Mouse (Mus musculus): Measurements from ENCODE around the gene Pin1. TPM values are rescaled to one million over a fixed set of nuclear protein-coding genes. Genes with fewer than 3 reads are reported as not detected.

Pin1 gene
- polyA plus RNA-seq, 1 experiment from 2014 or later, result 23.5 TPM

GRCm38 (mm10) chr9:20662874-20663273 is 11.0 kb downstream of the Pin1 start:
- Histone ChIP-seq H3K27me3 (no peaks in the 10 kb centered on the region), H3K4me1 (replicated peaks) (peaks cover 15% of the 10 kb centered on the region), H3K27ac (replicated peaks) (no peak overlapping the region), H3K9ac (no peak overlapping the region), H3K4me3 (replicated peaks) (no peak overlapping the region), H3K36me3 (replicated peaks) (peaks cover 69% of the 10 kb centered on the region), H3K9me3 (replicated peaks) (no peaks in the 10 kb centered on the region), H3K4me2 (no peak overlapping the region)
- ATAC-seq (ENCODE audit: insufficient read depth), result no peak
- WGBS (ENCODE audit: insufficient replicate concordance), result 88% methylated on average over 8 of the region's 8 CpGs

- 65% methylated on average over 2 of the region's 2 CpGs for WGBS (ENCODE audit: insufficient replicate concordance)
- H3K9me3 ChIP-seq (replicated peaks), result no peaks in the 10 kb centered on the region
- H3K4me2 ChIP-seq, result no peak overlapping the region
- H3K4me3 ChIP-seq (replicated peaks), result no peak overlapping the region
- H3K36me3 ChIP-seq (replicated peaks), result peaks cover 58% of the 10 kb centered on the region
- no peak overlapping the region for H3K9ac ChIP-seq
- H3K27me3 ChIP-seq, result no peaks in the 10 kb centered on the region
- ATAC-seq (ENCODE audit: insufficient read depth), result no peak
- peaks cover 15% of the 10 kb centered on the region for H3K4me1 ChIP-seq (replicated peaks)
- H3K27ac ChIP-seq (replicated peaks), result no peak overlapping the region
Observed at GRCm38 (mm10) chr9:20663956-20664355, 12.1 kb downstream of the Pin1 start.

GRCm38 (mm10) chr9:20664366-20664765 is 12.5 kb downstream of the Pin1 start:
- 70% methylated on average over 2 of the region's 2 CpGs for WGBS (ENCODE audit: insufficient replicate concordance)
- H3K4me1 ChIP-seq (replicated peaks), result peaks cover 15% of the 10 kb centered on the region
- peaks cover 54% of the 10 kb centered on the region for H3K36me3 ChIP-seq (replicated peaks)
- H3K4me2 ChIP-seq, result no peak overlapping the region
- H3K27me3 ChIP-seq, result no peaks in the 10 kb centered on the region
- no peak overlapping the region for H3K9ac ChIP-seq
- no peaks in the 10 kb centered on the region for H3K9me3 ChIP-seq (replicated peaks)
- H3K27ac ChIP-seq (replicated peaks), result no peak overlapping the region
- ATAC-seq (ENCODE audit: insufficient read depth), result no peak
- H3K4me3 ChIP-seq (replicated peaks), result no peak overlapping the region

- Histone ChIP-seq H3K9me3 (replicated peaks) (no peaks in the 10 kb centered on the region), H3K27ac (replicated peaks) (no peak overlapping the region), H3K4me2 (no peak overlapping the region), H3K9ac (no peak overlapping the region), H3K36me3 (replicated peaks) (peaks cover 47% of the 10 kb centered on the region), H3K27me3 (no peaks in the 10 kb centered on the region), H3K4me1 (replicated peaks) (peaks cover 15% of the 10 kb centered on the region), H3K4me3 (replicated peaks) (no peak overlapping the region)
- no peak for ATAC-seq (ENCODE audit: insufficient read depth)
- 75% methylated on average over 5 of the region's 5 CpGs for WGBS (ENCODE audit: insufficient replicate concordance)
Observed at GRCm38 (mm10) chr9:20664982-20665637, 13.2 kb downstream of the Pin1 start.

GRCm38 (mm10) chr9:20665925-20666324 is 14.0 kb downstream of the Pin1 start:
- H3K27ac ChIP-seq (replicated peaks), result no peak overlapping the region
- H3K27me3 ChIP-seq, result no peaks in the 10 kb centered on the region
- peaks cover 15% of the 10 kb centered on the region for H3K4me1 ChIP-seq (replicated peaks)
- H3K4me3 ChIP-seq (replicated peaks), result no peak overlapping the region
- H3K4me2 ChIP-seq, result no peak overlapping the region
- H3K36me3 ChIP-seq (replicated peaks), result peaks cover 40% of the 10 kb centered on the region
- H3K9ac ChIP-seq, result no peak overlapping the region
- H3K9me3 ChIP-seq (replicated peaks), result no peaks in the 10 kb centered on the region
- ATAC-seq (ENCODE audit: insufficient read depth), result no peak
- WGBS (ENCODE audit: insufficient replicate concordance), result 41% methylated on average over 8 of the region's 8 CpGs

GRCm38 (mm10) chr9:20666510-20667034 is 14.7 kb downstream of the Pin1 start:
- H3K9me3 ChIP-seq (replicated peaks), result no peaks in the 10 kb centered on the region
- peak; percentile 42; the same call in 1 of the 2 replicates for ATAC-seq (ENCODE audit: insufficient read depth)
- H3K4me2 ChIP-seq, result peak overlapping the region; percentile 35
- no peak overlapping the region for H3K4me3 ChIP-seq (replicated peaks)
- peaks cover 15% of the 10 kb centered on the region for H3K4me1 ChIP-seq (replicated peaks)
- WGBS (ENCODE audit: insufficient replicate concordance), result 7% methylated on average over 7 of the region's 7 CpGs
- H3K27ac ChIP-seq (replicated peaks), result no peak overlapping the region
- no peaks in the 10 kb centered on the region for H3K27me3 ChIP-seq
- H3K9ac ChIP-seq, result no peak overlapping the region
- H3K36me3 ChIP-seq (replicated peaks), result peaks cover 34% of the 10 kb centered on the region

GRCm38 (mm10) chr9:20668065-20668464 is 16.2 kb downstream of the Pin1 start:
- H3K4me3 ChIP-seq (replicated peaks), result no peak overlapping the region
- no peak overlapping the region for H3K4me2 ChIP-seq
- no peak overlapping the region for H3K27ac ChIP-seq (replicated peaks)
- H3K4me1 ChIP-seq (replicated peaks), result peaks cover 15% of the 10 kb centered on the region
- no peak for ATAC-seq (ENCODE audit: insufficient read depth)
- H3K27me3 ChIP-seq, result no peaks in the 10 kb centered on the region
- peaks cover 19% of the 10 kb centered on the region for H3K36me3 ChIP-seq (replicated peaks)
- H3K9ac ChIP-seq, result no peak overlapping the region
- no peaks in the 10 kb centered on the region for H3K9me3 ChIP-seq (replicated peaks)
- 80% methylated on average over 22 of the region's 22 CpGs for whole genome bisulfite sequencing (ENCODE audit: insufficient replicate concordance)

- ATAC-seq (ENCODE audit: insufficient read depth), result no peak
- Histone ChIP-seq H3K4me3 (replicated peaks) (no peak overlapping the region), H3K27ac (replicated peaks) (no peak overlapping the region), H3K4me2 (no peak overlapping the region), H3K9ac (no peak overlapping the region), H3K27me3 (no peaks in the 10 kb centered on the region), H3K9me3 (replicated peaks) (no peaks in the 10 kb centered on the region), H3K36me3 (replicated peaks) (no peaks in the 10 kb centered on the region), H3K4me1 (replicated peaks) (peaks cover 1% of the 10 kb centered on the region)
- WGBS (ENCODE audit: insufficient replicate concordance), result 72% methylated on average over 16 of the region's 16 CpGs
Observed at GRCm38 (mm10) chr9:20672047-20672446, 20.2 kb downstream of the Pin1 start.

- no peaks in the 10 kb centered on the region for H3K27me3 ChIP-seq
- no peaks in the 10 kb centered on the region for H3K9me3 ChIP-seq (replicated peaks)
- no peak overlapping the region for H3K9ac ChIP-seq
- H3K27ac ChIP-seq (replicated peaks), result no peak overlapping the region
- no peak overlapping the region for H3K4me2 ChIP-seq
- H3K36me3 ChIP-seq (replicated peaks), result no peaks in the 10 kb centered on the region
- H3K4me1 ChIP-seq (replicated peaks), result no peaks in the 10 kb centered on the region
- H3K4me3 ChIP-seq (replicated peaks), result no peak overlapping the region
- WGBS (ENCODE audit: insufficient replicate concordance), result 75% methylated on average over 12 of the region's 12 CpGs
- ATAC-seq (ENCODE audit: insufficient read depth), result no peak
Observed at GRCm38 (mm10) chr9:20677892-20678291, 26.0 kb downstream of the Pin1 start.

GRCm38 (mm10) chr9:20680378-20680958 is 28.6 kb downstream of the Pin1 start:
- Histone ChIP-seq H3K4me3 (replicated peaks) (no peak overlapping the region), H3K9me3 (replicated peaks) (no peaks in the 10 kb centered on the region), H3K27ac (replicated peaks) (no peak overlapping the region), H3K27me3 (no peaks in the 10 kb centered on the region), H3K4me1 (replicated peaks) (no peaks in the 10 kb centered on the region), H3K36me3 (replicated peaks) (no peaks in the 10 kb centered on the region), H3K9ac (no peak overlapping the region), H3K4me2 (no peak overlapping the region)
- 68% methylated on average over 9 of the region's 9 CpGs for WGBS (ENCODE audit: insufficient replicate concordance)
- ATAC-seq (ENCODE audit: insufficient read depth), result no peak

GRCm38 (mm10) chr9:20681546-20682388 is 29.9 kb downstream of the Pin1 start:
- no peak for ATAC-seq (ENCODE audit: insufficient read depth)
- H3K27me3 ChIP-seq, result no peaks in the 10 kb centered on the region
- H3K36me3 ChIP-seq (replicated peaks), result no peaks in the 10 kb centered on the region
- H3K9ac ChIP-seq, result no peak overlapping the region
- H3K27ac ChIP-seq (replicated peaks), result no peak overlapping the region
- 33% methylated on average over 7 of the region's 7 CpGs for WGBS (ENCODE audit: insufficient replicate concordance)
- H3K4me3 ChIP-seq (replicated peaks), result no peak overlapping the region
- H3K4me1 ChIP-seq (replicated peaks), result no peaks in the 10 kb centered on the region
- H3K4me2 ChIP-seq, result no peak overlapping the region
- H3K9me3 ChIP-seq (replicated peaks), result no peaks in the 10 kb centered on the region
